Mouse (Mus musculus): ENCODE results near the gene Tmem159.

DNA sequence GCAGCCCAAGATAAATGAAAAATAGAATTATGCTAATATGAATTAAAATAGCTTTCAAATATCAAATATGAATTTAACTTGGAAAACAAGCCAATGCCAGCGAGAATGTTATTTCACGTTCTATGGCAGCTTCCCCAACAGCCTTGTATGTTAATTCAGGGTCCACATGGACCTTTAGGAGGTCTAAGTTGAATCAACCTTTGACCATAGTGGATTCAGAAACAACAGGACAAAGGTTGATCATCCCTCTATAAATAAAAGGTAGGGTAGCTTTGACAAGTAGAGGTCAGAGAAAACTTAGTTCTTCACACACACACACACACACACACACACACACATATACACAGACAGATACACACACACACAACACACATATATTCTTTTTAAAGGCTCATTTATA lies 48.7 kb downstream of the Tmem159 start:
- no peak for TF ChIP-seq GATA1 (IDR thresholded peaks at IDR 0.05; ENCODE audit: low read length)
- TF ChIP-seq TAL1 (IDR thresholded peaks at IDR 0.05; ENCODE audit: low read length) = no peak
